Mouse (Mus musculus) liver, adult 2 months (tissue): ENCODE measurements around the gene Pus10. TPM values are rescaled to one million over a fixed set of nuclear protein-coding genes. Genes with fewer than 3 reads are reported as not detected.

Experiments
- DNase-seq: peaks from one replicate; pipeline ENCODE4 v3.0.0-alpha.2; 2011; ENCODE audit warnings: low read depth, low spot score; ENCODE audit errors: extremely low read depth
- H3K27ac ChIP-seq: fragments of 200-500 bp; replicated peaks from 2 replicates; pipeline ENCODE4 v1.5.1; 2012; ENCODE audit warnings: low read depth, mild to moderate bottlenecking, control low read depth, inconsistent platforms, low read length; ENCODE audit not compliant: insufficient read depth
- H3K27me3 ChIP-seq: fragments of 200-500 bp; 2 replicates; pipeline ENCODE4 v1.6.1; 2012; ENCODE audit warnings: mild to moderate bottlenecking, moderate library complexity, low read length, inconsistent platforms; ENCODE audit not compliant: control insufficient read depth, insufficient read depth
- H3K36me3 ChIP-seq: fragments of 200-500 bp; 2 replicates; pipeline ENCODE4 v1.6.1; 2012; ENCODE audit warnings: low read length, inconsistent platforms; ENCODE audit not compliant: control insufficient read depth, insufficient read depth
- H3K4me1 ChIP-seq: fragments of 200-500 bp; 2 replicates; pipeline ENCODE4 v1.6.1; 2011; ENCODE audit warnings: low read length; ENCODE audit not compliant: control insufficient read depth, insufficient read depth
- H3K4me3 ChIP-seq: fragments of 200-500 bp; 2 replicates; pipeline ENCODE4 v1.5.1; 2011; ENCODE audit warnings: low read depth, mild to moderate bottlenecking, control low read depth, low read length, moderate library complexity; ENCODE audit not compliant: insufficient read depth
- H3K79me2 ChIP-seq: fragments of 200-500 bp; 2 replicates; pipeline ENCODE4 v1.6.1; 2012; ENCODE audit warnings: inconsistent platforms, mild to moderate bottlenecking, low read length, moderate library complexity; ENCODE audit not compliant: control insufficient read depth, insufficient read depth
- H3K9ac ChIP-seq: fragments of 200-500 bp; 2 replicates; pipeline ENCODE4 v1.6.1; 2012; ENCODE audit warnings: low read depth, mild to moderate bottlenecking, control low read depth, inconsistent platforms, low read length
- CTCF ChIP-seq: fragments of 200-500 bp; IDR thresholded peaks from 2 replicates; pipeline ENCODE4 v1.5.1; 2011; ENCODE audit warnings: low read depth, low read length, control low read depth
- POLR2A ChIP-seq: fragments of 200-500 bp; IDR thresholded peaks from 2 replicates; pipeline ENCODE4 v1.6.1; 2011; ENCODE audit warnings: low read length, control low read depth; ENCODE audit not compliant: insufficient read depth; ENCODE audit errors: extremely low read depth
- WGBS: fragments of 180-500 bp; shearing (Covaris S2); methylation state at CpG from one replicate; pipeline ENCODE4 v1.1.7; 2018; 5-methylcytosine and 5-hydroxymethylcytosine counted together
- polyA plus RNA-seq: library from polyadenylated mRNA; depleted of rRNA; stranded (reverse); fragments of >200 nt; gene quantifications from 2 replicates; pipeline ENCODE4 v1.2.3, GENCODE M21; 2012
- total RNA-seq: library from RNA; depleted of rRNA; stranded (reverse); fragments of >200 nt; gene quantifications from 2 replicates; pipeline ENCODE4 v1.2.3, GENCODE M21; 2014

Pus10 gene
- total and polyA plus RNA-seq, 2 experiments: 1.7 to 21.6 TPM

- no peak for DNase-seq
- no peak for TF ChIP-seq CTCF
- TF ChIP-seq POLR2A: no peak
- Histone ChIP-seq H3K36me3 (peaks cover 4% of the 10 kb centered on the region; the same call in 1 of the 2 replicates), H3K79me2 (peaks cover 5% of the 10 kb centered on the region; the same call in 1 of the 2 replicates), H3K9ac (peak overlapping the region; percentile 90), H3K4me1 (peaks cover 10% of the 10 kb centered on the region), H3K4me3 (peak overlapping the region; percentile 85), H3K27me3 (no peaks in the 10 kb centered on the region), H3K27ac (peak overlapping the region; percentile 93)
- WGBS: 8% methylated on average over 5 of the region's 5 CpGs
Observed at GRCm38 (mm10) chr11:23666526-23666925, 1.1 kb downstream of the Pus10 start.

DNA sequence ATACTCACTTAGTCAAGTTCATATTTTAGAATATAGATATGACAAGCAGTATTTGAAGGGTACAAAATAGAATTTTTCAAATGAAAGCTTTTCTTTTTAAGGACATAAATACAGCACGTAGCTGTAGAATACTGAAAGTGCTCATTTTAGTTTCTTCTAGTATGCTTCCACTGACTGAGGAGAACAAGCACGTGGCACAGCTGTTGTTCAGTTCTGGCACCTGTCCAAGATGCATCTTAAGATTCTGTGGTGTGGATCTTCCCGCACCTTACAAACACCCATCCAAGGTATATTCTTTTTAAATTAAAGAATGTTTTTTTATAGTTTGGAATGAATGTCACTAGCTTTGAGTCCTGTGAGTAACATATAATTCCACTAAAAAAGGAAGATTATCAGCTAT, 1.7 kb downstream of the Pus10 start:
- DNase-seq: no peak
- Histone ChIP-seq H3K36me3 (peaks cover 4% of the 10 kb centered on the region; the same call in 1 of the 2 replicates), H3K4me1 (peaks cover 10% of the 10 kb centered on the region), H3K27me3 (no peaks in the 10 kb centered on the region), H3K9ac (no peak overlapping the region), H3K27ac (no peak overlapping the region), H3K79me2 (peaks cover 5% of the 10 kb centered on the region; the same call in 1 of the 2 replicates), H3K4me3 (no peak overlapping the region)
- TF ChIP-seq POLR2A: no peak
- no peak for TF ChIP-seq CTCF
- WGBS: 35% methylated on average over 3 of the region's 3 CpGs

- H3K9ac ChIP-seq: no peak overlapping the region
- H3K27ac ChIP-seq: no peak overlapping the region
- 49% methylated on average over 4 of the region's 4 CpGs for WGBS
- H3K79me2 ChIP-seq: no peaks in the 10 kb centered on the region; the same call in 1 of the 2 replicates
- H3K4me1 ChIP-seq: no peaks in the 10 kb centered on the region
- no peaks in the 10 kb centered on the region for H3K27me3 ChIP-seq
- DNase-seq: peak; percentile 41
- H3K36me3 ChIP-seq: peaks cover 35% of the 10 kb centered on the region
- H3K4me3 ChIP-seq: no peak overlapping the region
- TF ChIP-seq POLR2A (no peak), CTCF (no peak)
Observed at GRCm38 (mm10) chr11:23672256-23672749, 6.8 kb downstream of the Pus10 start.

- 92% methylated on average over 5 of the region's 5 CpGs for WGBS
- peaks cover 37% of the 10 kb centered on the region for H3K36me3 ChIP-seq
- TF ChIP-seq CTCF (no peak), POLR2A (no peak)
Observed at GRCm38 (mm10) chr11:23676100-23676499, 10.6 kb downstream of the Pus10 start.

DNA sequence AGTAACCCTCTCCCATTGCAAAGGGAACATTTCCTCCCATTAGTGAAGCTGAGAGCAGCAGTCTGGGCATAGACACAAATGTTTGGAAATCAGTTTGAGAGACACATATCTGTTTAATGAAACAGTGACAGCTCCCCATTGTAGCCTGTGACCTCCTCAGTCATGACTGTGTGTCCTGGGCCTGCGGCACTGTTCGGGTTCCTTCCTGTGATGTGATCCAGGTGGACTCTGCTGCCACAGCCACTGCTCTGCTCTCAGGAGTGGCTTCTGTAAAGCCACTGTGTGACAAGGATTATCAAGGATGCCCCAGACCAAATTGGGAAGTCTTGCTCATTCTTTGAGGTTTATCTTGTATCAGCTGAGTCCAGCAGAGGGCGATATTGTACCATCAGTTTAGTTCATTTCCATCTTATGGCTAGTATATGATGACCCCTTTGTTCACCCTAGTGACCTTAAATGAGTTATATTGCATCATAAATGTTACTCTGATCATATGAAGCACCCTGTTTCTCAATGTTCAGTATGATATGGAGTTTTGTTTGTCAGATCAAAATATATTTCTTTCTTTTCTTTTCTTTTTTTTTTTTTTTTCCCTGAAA, 13.7 kb downstream of the Pus10 start:
- H3K27me3 ChIP-seq: no peaks in the 10 kb centered on the region
- TF ChIP-seq CTCF (peak; percentile 40; the same call in 1 of the 2 replicates), POLR2A (no peak)
- H3K79me2 ChIP-seq: no peaks in the 10 kb centered on the region; the same call in 1 of the 2 replicates
- 51% methylated on average over 3 of the region's 3 CpGs for WGBS
- peaks cover 33% of the 10 kb centered on the region for H3K36me3 ChIP-seq
- H3K9ac ChIP-seq: no peak overlapping the region
- DNase-seq: peak; percentile 53
- H3K4me3 ChIP-seq: no peak overlapping the region
- no peaks in the 10 kb centered on the region for H3K4me1 ChIP-seq
- H3K27ac ChIP-seq: no peak overlapping the region

More at GRCm38 (mm10) chr11:23676100-23676499, 10.6 kb downstream of the Pus10 start:
- H3K4me3 ChIP-seq: no peak overlapping the region
- no peaks in the 10 kb centered on the region for H3K27me3 ChIP-seq
- H3K9ac ChIP-seq: no peak overlapping the region
- DNase-seq: no peak
- no peaks in the 10 kb centered on the region; the same call in 1 of the 2 replicates for H3K79me2 ChIP-seq
- no peak overlapping the region for H3K27ac ChIP-seq
- H3K4me1 ChIP-seq: no peaks in the 10 kb centered on the region

- Histone ChIP-seq H3K79me2 (no peaks in the 10 kb centered on the region; the same call in 1 of the 2 replicates), H3K27me3 (no peaks in the 10 kb centered on the region), H3K4me1 (no peaks in the 10 kb centered on the region), H3K27ac (no peak overlapping the region), H3K9ac (no peak overlapping the region), H3K4me3 (no peak overlapping the region), H3K36me3 (peaks cover 25% of the 10 kb centered on the region)
- no peak for TF ChIP-seq POLR2A
- no peak for TF ChIP-seq CTCF
- DNase-seq: no peak
- WGBS: 91% methylated on average over 6 of the region's 6 CpGs
Observed at GRCm38 (mm10) chr11:23680435-23680950, 15.0 kb downstream of the Pus10 start.
